Mouse (Mus musculus) heart, embryonic 11.5 days (tissue): ENCODE measurements around the gene B3galt1. TPM values are rescaled to one million over a fixed set of nuclear protein-coding genes. Genes with fewer than 3 reads are reported as not detected.

Experiments used
- ATAC-seq: fragments of 200-750 bp; cut with Nextera tagmentation; replicated peaks from 2 replicates; pipeline ENCODE4 v1.8.0; 2017; ENCODE audit warnings: moderate library complexity; ENCODE audit not compliant: insufficient number of reproducible peaks, low FRiP score, low TSS enrichment
- H3K27ac ChIP-seq: fragments of 300-500 bp; sonication (generic); 2 replicates; pipeline ENCODE4 v1.5.1; 2014; ENCODE audit warnings: mild to moderate bottlenecking, low read depth, low read length
- H3K27me3 ChIP-seq: fragments of 300-500 bp; sonication (generic); 2 replicates; pipeline ENCODE4 v1.6.1; 2014; ENCODE audit warnings: mild to moderate bottlenecking, low read length, mixed read lengths; ENCODE audit not compliant: control insufficient read depth, insufficient read depth
- H3K36me3 ChIP-seq: fragments of 300-500 bp; sonication (generic); 2 replicates; pipeline ENCODE4 v1.6.1; 2014; ENCODE audit warnings: mild to moderate bottlenecking, low read length, moderate library complexity, mixed read lengths; ENCODE audit not compliant: control insufficient read depth, insufficient read depth
- H3K4me1 ChIP-seq: fragments of 300-500 bp; sonication (generic); 2 replicates; pipeline ENCODE4 v1.6.1; 2014; ENCODE audit warnings: low read length; ENCODE audit not compliant: control insufficient read depth, insufficient read depth
- H3K4me2 ChIP-seq: fragments of 300-500 bp; sonication (generic); 2 replicates; pipeline ENCODE4 v1.6.1; 2014; ENCODE audit warnings: mild to moderate bottlenecking, moderate library complexity
- H3K4me3 ChIP-seq: fragments of 300-500 bp; sonication (generic); 2 replicates; pipeline ENCODE4 v1.5.1; 2014; ENCODE audit warnings: low read depth, low read length
- H3K9ac ChIP-seq: fragments of 300-500 bp; sonication (generic); 2 replicates; pipeline ENCODE4 v1.6.1; 2014; ENCODE audit warnings: mild to moderate bottlenecking, low read depth, low read length, moderate library complexity
- H3K9me3 ChIP-seq: fragments of 300-500 bp; sonication (generic); replicated peaks from 2 replicates; pipeline ENCODE4 v1.6.1; 2016; ENCODE audit warnings: low read length; ENCODE audit not compliant: control insufficient read depth
- WGBS: fragments of 180-500 bp; shearing (Covaris S2); extraction: QIAGEN DNeasy Blood & Tissue Kit; methylation state at CpG from one replicate; pipeline ENCODE4 v1.1.7; 2014; ENCODE audit not compliant: insufficient replicate concordance; 5-methylcytosine and 5-hydroxymethylcytosine counted together
- polyA plus RNA-seq: library from polyadenylated mRNA; unstranded; fragments of >200 nt; fragmentation: Nextera tagmentation; extraction: Ambion mirVana; gene quantifications from 2 replicates; pipeline ENCODE4 v1.2.1, GENCODE M21; 2014

The B3galt1 gene
- 4.3 and 4.8 TPM in 2 replicates for polyA plus RNA-seq

DNA sequence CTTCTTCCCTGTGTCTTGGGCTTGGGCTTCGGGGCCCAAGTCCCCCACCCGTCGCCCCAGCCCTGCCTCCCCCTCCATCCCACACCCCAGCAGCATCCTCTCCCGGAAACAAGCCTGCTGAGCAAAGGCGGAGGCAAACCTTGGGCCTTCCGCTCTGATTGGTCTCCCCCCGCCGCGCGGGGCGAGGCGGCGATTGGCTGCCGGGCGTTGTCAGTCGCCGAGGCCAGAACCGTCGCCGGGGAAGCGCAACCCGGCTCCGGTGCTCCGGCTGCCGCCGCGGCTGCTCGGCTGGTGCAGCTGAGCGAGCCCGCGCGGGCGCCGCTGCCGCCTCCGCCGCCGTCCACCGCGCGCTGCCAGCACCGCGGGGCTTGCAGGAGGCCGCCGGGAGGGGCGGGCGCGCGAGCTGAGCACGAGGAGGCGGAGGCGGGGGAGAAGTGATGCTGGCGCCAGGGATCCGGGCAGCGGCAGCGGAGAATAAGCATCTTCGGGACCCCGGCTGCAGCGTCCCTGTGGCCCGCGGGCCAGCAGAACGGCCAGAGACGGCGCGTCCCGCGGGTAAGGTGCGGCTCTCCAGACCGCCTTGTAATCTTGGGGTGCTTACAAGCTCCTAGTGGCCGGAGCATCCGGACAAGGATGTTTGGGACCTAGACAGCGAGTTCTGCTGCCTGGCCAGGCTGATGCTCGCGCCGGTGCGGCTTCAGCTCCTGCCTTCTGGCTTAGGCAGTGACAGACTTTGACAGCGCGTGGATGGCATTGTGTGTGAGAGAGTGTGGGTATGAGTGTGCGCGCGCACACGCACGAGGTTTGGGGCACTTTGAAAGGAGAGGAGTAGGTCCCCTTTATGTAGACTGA is at the start of gene B3galt1:
Gene B3galt1 (plus strand): TSS at position 392 of the 852 bp plus-strand sequence.
- Histone ChIP-seq H3K4me3 (peak within 1 kb of the TSS; percentile 70), H3K27me3 (no peaks in the 10 kb centered on the region), H3K4me2 (peak within 1 kb of the TSS; percentile 91), H3K9ac (peak within 1 kb of the TSS; percentile 65; the same call in 1 of the 2 replicates), H3K36me3 (no peaks in the 10 kb centered on the region), H3K9me3 (no peaks in the 10 kb centered on the region), H3K27ac (no peak within 1 kb of the TSS), H3K4me1 (no peaks in the 10 kb centered on the region)
- WGBS, result under 1% methylated on average over 81 of the region's 83 CpGs
- ATAC-seq, result peak; percentile 89

DNA sequence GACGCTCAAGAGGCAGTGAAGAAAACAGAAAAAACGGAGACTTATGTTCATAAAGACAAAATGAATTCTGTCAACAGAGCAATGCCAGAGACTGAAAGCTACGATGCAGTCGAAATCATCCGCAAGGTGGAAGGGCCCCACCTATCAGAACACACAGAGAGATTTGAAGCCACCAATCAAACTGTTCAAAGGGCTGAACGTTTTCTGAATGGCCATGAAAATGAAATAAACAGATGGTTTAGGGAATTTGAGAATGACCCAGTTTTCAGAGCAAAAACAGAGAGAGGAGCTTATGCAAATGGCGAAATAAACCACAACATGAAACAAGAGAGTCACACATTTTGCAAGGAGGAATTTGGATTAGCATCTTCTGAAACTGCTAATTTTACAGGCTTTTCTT is 49.3 kb upstream of the B3galt1 start:
- no peaks in the 10 kb centered on the region for H3K9me3 ChIP-seq
- no peak overlapping the region for H3K27ac ChIP-seq
- 86% methylated on average over 7 of the region's 7 CpGs for WGBS
- H3K36me3 ChIP-seq, result no peaks in the 10 kb centered on the region
- H3K4me3 ChIP-seq, result no peak overlapping the region
- H3K4me1 ChIP-seq, result no peaks in the 10 kb centered on the region
- H3K27me3 ChIP-seq, result no peaks in the 10 kb centered on the region
- no peak for ATAC-seq
- H3K9ac ChIP-seq, result no peak overlapping the region
- no peak overlapping the region for H3K4me2 ChIP-seq

- Histone ChIP-seq H3K4me1 (no peaks in the 10 kb centered on the region), H3K4me2 (no peak overlapping the region), H3K9ac (no peak overlapping the region), H3K36me3 (no peaks in the 10 kb centered on the region), H3K27me3 (no peaks in the 10 kb centered on the region), H3K9me3 (no peaks in the 10 kb centered on the region), H3K4me3 (no peak overlapping the region), H3K27ac (no peak overlapping the region)
- ATAC-seq, result no peak
- 81% methylated on average over 2 of the region's 2 CpGs for whole genome bisulfite sequencing
These were observed 30.3 kb upstream of the B3galt1 start for GRCm38 (mm10) chr2:67535347-67535746.

- H3K4me1 ChIP-seq, result no peaks in the 10 kb centered on the region
- H3K36me3 ChIP-seq, result no peaks in the 10 kb centered on the region
- no peak overlapping the region for H3K9ac ChIP-seq
- H3K27ac ChIP-seq, result no peak overlapping the region
- no peak overlapping the region for H3K4me2 ChIP-seq
- 89% methylated on average over 6 of the region's 6 CpGs for WGBS
- H3K9me3 ChIP-seq, result no peaks in the 10 kb centered on the region
- no peak for ATAC-seq
- H3K27me3 ChIP-seq, result no peaks in the 10 kb centered on the region
- H3K4me3 ChIP-seq, result no peak overlapping the region
These were observed 26.2 kb upstream of the B3galt1 start for GRCm38 (mm10) chr2:67539426-67539825.

DNA sequence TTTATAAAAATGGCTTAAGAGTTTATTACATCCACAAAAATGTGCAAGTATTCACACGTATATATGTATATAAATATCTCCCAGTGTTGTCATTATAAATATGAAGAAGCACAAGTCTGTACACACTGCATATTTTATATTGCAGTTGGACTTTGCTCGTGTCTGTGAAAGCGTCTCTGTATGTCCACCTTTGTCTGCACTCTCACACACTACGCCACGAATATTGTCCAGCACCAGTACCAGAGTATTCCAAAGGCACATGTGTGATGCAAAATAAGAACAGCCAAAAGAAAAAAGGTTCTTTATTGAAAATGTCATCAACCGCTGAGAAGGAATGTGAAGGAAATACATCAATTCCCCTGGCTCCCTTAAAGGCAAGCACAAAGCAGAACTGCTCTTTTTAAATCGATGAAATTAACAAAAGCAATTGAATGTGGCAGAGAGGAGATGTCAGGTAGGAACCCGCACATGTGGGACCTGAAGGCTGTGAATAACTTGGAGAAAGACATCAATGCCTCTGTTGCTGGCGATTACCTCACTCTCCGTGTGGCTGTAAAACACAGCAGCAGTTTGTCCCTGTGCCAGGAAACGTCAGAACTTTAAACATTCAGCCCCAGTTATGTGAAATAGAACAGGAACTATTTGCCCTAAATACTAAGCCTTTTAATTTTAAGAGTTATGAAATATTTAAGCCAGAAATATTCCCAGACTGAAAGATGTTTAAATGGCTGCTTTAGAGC is 23.5 kb upstream of the B3galt1 start:
- Histone ChIP-seq H3K36me3 (no peaks in the 10 kb centered on the region), H3K4me1 (no peaks in the 10 kb centered on the region), H3K4me2 (no peak overlapping the region), H3K27ac (no peak overlapping the region), H3K9me3 (no peaks in the 10 kb centered on the region), H3K9ac (no peak overlapping the region), H3K4me3 (no peak overlapping the region), H3K27me3 (no peaks in the 10 kb centered on the region)
- no peak for ATAC-seq
- WGBS, result 74% methylated on average over 11 of the region's 11 CpGs

DNA sequence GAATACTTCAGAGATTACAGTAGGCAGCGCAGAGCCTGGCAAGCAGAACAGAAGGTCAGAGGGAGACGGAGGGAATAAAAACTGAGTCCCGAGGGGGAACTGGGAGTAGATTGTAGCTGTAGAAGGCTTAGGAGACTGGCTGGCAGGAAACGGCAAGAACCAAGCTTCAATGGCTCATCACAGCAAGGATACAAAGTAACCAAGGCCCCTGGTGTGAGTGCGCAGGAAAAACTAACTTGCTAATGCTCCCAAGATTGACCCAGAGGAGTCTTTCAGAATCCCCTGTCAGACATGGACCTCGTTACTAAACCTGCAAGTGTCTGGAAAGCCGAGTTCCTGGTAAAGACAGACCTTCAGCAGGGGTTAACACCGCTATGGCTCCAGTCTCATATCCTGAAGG is 21.2 kb upstream of the B3galt1 start:
- 63% methylated on average over 8 of the region's 8 CpGs for WGBS
- H3K27me3 ChIP-seq, result no peaks in the 10 kb centered on the region
- no peak overlapping the region for H3K27ac ChIP-seq
- ATAC-seq, result no peak
- no peak overlapping the region for H3K4me2 ChIP-seq
- no peak overlapping the region for H3K9ac ChIP-seq
- H3K36me3 ChIP-seq, result no peaks in the 10 kb centered on the region
- H3K4me3 ChIP-seq, result no peak overlapping the region
- no peaks in the 10 kb centered on the region for H3K4me1 ChIP-seq
- H3K9me3 ChIP-seq, result no peaks in the 10 kb centered on the region

- Histone ChIP-seq H3K27me3 (no peaks in the 10 kb centered on the region), H3K9me3 (no peaks in the 10 kb centered on the region), H3K27ac (no peak overlapping the region), H3K4me2 (peak overlapping the region; percentile 91), H3K36me3 (no peaks in the 10 kb centered on the region), H3K4me3 (peak overlapping the region; percentile 70), H3K4me1 (no peaks in the 10 kb centered on the region), H3K9ac (peak overlapping the region; percentile 65; the same call in 1 of the 2 replicates)
- ATAC-seq, result peak; percentile 53
- 3% methylated on average over 23 of the region's 23 CpGs for WGBS
These were observed 706 bp upstream of the B3galt1 start for GRCm38 (mm10) chr2:67564851-67565479.

DNA sequence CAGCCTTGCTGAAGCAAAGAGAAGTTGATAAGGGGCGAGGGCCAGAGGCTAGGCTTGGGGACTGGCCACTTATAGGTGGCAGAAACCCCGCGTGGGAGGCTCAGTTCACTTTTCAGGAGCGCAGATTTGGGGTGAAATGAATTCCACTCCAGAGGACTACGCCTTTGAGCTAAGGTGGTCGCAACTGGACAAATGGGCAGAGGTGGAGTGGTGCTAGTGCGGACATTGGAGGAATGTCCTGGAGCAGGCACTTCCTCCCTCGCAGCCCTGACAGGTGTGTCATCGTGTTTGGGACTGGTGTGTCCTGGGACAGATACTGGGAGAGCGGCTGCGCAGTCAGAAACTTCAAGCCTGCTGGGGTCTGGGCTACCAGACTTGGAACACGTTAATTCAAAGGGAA is 895 bp downstream of the B3galt1 start:
- no peak overlapping the region for H3K27ac ChIP-seq
- ATAC-seq, result no peak
- WGBS, result 2% methylated on average over 12 of the region's 12 CpGs
- H3K4me1 ChIP-seq, result no peaks in the 10 kb centered on the region
- peak overlapping the region; percentile 70 for H3K4me3 ChIP-seq
- H3K9me3 ChIP-seq, result no peaks in the 10 kb centered on the region
- H3K36me3 ChIP-seq, result no peaks in the 10 kb centered on the region
- H3K27me3 ChIP-seq, result no peaks in the 10 kb centered on the region
- peak overlapping the region; percentile 91 for H3K4me2 ChIP-seq
- peak overlapping the region; percentile 23; the same call in 1 of the 2 replicates for H3K9ac ChIP-seq
